Mouse (Mus musculus) liver, embryonic 12.5 days (tissue): ENCODE results near the gene Dpp6. TPM values are rescaled to one million over a fixed set of nuclear protein-coding genes. Genes with fewer than 3 reads are reported as not detected.

Experiments used
- ATAC-seq: fragments of 200-750 bp; cut with Nextera tagmentation; 2 replicates; pipeline ENCODE4 v1.8.0; 2017; ENCODE audit warnings: moderate number of reproducible peaks, mild to moderate bottlenecking, moderate library complexity
- H3K27ac ChIP-seq: fragments of 300-500 bp; sonication (generic); 2 replicates; pipeline ENCODE4 v1.5.1; 2016; ENCODE audit warnings: mild to moderate bottlenecking
- H3K27me3 ChIP-seq: fragments of 300-500 bp; sonication (generic); replicated peaks from 2 replicates; pipeline ENCODE4 v1.6.1; 2016; ENCODE audit warnings: mild to moderate bottlenecking, moderate library complexity
- H3K36me3 ChIP-seq: fragments of 300-500 bp; sonication (generic); 2 replicates; pipeline ENCODE4 v1.6.1; 2016; ENCODE audit warnings: mild to moderate bottlenecking, moderate library complexity
- H3K4me1 ChIP-seq: fragments of 300-500 bp; sonication (generic); 2 replicates; pipeline ENCODE4 v1.6.1; 2016
- H3K4me2 ChIP-seq: fragments of 300-500 bp; sonication (generic); 2 replicates; pipeline ENCODE4 v1.6.1; 2016; ENCODE audit warnings: mild to moderate bottlenecking, moderate library complexity
- H3K4me3 ChIP-seq: fragments of 300-500 bp; sonication (generic); 2 replicates; pipeline ENCODE4 v1.5.1; 2016; ENCODE audit warnings: mild to moderate bottlenecking, moderate library complexity
- H3K9ac ChIP-seq: fragments of 300-500 bp; sonication (generic); 2 replicates; pipeline ENCODE4 v1.6.1; 2016; ENCODE audit warnings: mild to moderate bottlenecking, moderate library complexity
- H3K9me3 ChIP-seq: fragments of 300-500 bp; sonication (generic); replicated peaks from 2 replicates; pipeline ENCODE4 v1.6.1; 2016; ENCODE audit warnings: mild to moderate bottlenecking, moderate library complexity
- WGBS: fragments of 180-500 bp; shearing (Covaris S2); methylation state at CpG from one replicate; pipeline ENCODE4 v1.1.7; 2016; ENCODE audit not compliant: insufficient replicate concordance; 5-methylcytosine and 5-hydroxymethylcytosine counted together
- polyA plus RNA-seq: library from polyadenylated mRNA; unstranded; fragments of >200 nt; fragmentation: Nextera tagmentation; extraction: Ambion mirVana; gene quantifications from 2 replicates; pipeline ENCODE4 v1.2.1, GENCODE M21; 2016

Gene Dpp6
- polyA plus RNA-seq, 1 experiment from 2014 or later, result 0.67 TPM

DNA sequence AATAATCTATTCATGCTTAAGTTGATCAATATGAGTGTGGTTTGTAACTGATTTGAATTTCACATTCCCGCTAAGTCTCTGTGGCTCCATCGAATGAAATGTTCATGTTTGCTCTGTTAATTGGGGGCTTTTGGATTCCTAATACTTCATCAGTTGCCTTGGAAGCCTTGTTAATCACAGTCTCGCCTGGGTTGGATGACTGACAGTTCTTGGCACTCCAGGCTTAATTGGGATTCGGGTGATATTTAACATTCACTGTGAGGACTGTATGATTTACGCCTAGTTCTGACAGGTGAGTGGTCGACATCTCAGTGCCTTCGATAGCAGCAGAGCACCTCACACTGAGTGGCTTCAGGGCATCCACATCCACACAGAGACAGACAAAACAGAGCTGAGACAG is 90.1 kb downstream of the Dpp6 start:
- H3K9me3 ChIP-seq, result no peaks in the 10 kb centered on the region
- H3K9ac ChIP-seq, result no peak overlapping the region
- no peak overlapping the region for H3K27ac ChIP-seq
- 66% methylated on average over 7 of the region's 7 CpGs for WGBS
- no peaks in the 10 kb centered on the region for H3K36me3 ChIP-seq
- no peaks in the 10 kb centered on the region for H3K4me1 ChIP-seq
- no peak overlapping the region for H3K4me2 ChIP-seq
- no peak overlapping the region for H3K4me3 ChIP-seq
- no peak for ATAC-seq
- H3K27me3 ChIP-seq, result peaks cover 19% of the 10 kb centered on the region

DNA sequence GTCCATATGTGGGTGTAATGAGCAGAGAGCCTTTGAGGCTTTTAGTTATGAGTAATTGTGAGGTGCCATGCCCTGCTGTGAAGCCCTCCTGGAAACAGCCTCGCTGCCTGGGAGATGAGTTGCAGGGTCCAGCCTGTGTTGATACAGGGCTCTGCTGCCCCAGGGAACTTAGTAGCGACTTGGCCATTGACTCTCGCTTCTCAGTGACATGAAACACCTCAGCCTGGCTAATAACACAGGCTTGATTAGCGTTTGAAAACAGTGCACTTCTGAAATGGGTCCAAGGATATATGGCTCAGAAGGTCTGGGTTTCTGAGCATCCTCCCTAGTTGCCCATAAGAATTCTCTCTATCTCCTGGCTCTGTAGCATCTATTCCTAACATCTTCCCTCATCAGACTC is 91.6 kb downstream of the Dpp6 start:
- no peak overlapping the region for H3K4me3 ChIP-seq
- ATAC-seq, result no peak
- H3K27ac ChIP-seq, result no peak overlapping the region
- no peaks in the 10 kb centered on the region for H3K36me3 ChIP-seq
- H3K9ac ChIP-seq, result no peak overlapping the region
- H3K27me3 ChIP-seq, result peaks cover 19% of the 10 kb centered on the region
- no peaks in the 10 kb centered on the region for H3K9me3 ChIP-seq
- 48% methylated on average over 4 of the region's 4 CpGs for WGBS
- no peak overlapping the region for H3K4me2 ChIP-seq
- no peaks in the 10 kb centered on the region for H3K4me1 ChIP-seq

DNA sequence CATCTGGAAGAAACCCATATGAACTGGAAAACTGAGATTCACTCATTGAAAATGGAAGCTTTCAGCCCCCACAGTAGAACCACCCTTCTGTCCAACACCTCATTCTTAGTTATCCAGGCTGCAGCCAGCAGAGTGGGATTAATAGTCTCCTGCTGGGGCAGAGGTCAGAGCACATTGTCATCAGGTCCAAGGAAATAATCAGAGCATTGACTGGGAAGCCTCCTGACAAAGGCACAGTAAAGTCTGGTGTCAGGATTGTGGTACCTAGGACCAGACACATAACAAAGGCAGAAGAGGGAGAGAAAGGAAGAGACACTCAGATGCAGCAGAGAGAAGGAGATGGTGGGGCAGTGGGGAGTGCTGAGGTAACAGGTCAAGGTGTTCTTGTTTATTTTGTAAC is 93.3 kb downstream of the Dpp6 start:
- Histone ChIP-seq H3K4me2 (no peak overlapping the region), H3K36me3 (no peaks in the 10 kb centered on the region), H3K4me1 (no peaks in the 10 kb centered on the region), H3K9ac (no peak overlapping the region), H3K27me3 (peaks cover 2% of the 10 kb centered on the region; the same call in 1 of the 2 replicates), H3K27ac (no peak overlapping the region), H3K9me3 (no peaks in the 10 kb centered on the region), H3K4me3 (no peak overlapping the region)
- no peak for ATAC-seq

DNA sequence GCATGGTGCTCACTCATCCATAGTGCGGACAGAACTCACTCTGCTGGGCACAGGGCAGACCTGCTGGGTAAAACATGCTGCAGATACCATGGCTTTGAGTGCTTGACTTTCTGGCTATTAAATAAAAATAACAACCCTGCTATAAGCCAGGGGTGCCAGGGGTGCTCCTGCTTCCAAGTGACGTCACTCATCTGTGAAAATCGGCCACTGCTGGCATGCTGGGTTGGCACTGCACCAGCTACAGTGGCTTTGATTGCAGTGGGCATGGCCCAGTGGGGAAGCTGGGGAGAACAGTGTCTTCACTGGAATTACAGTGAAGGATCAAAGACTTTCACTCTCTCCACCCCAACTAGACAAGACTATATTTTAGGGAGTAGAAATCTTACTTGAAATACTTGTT is 95.0 kb downstream of the Dpp6 start:
- Histone ChIP-seq H3K9ac (no peak overlapping the region), H3K27me3 (no peaks in the 10 kb centered on the region), H3K27ac (no peak overlapping the region), H3K4me3 (no peak overlapping the region), H3K4me1 (no peaks in the 10 kb centered on the region), H3K4me2 (no peak overlapping the region), H3K36me3 (no peaks in the 10 kb centered on the region), H3K9me3 (no peaks in the 10 kb centered on the region)
- WGBS, result 65% methylated on average over 3 of the region's 3 CpGs
- ATAC-seq, result no peak

DNA sequence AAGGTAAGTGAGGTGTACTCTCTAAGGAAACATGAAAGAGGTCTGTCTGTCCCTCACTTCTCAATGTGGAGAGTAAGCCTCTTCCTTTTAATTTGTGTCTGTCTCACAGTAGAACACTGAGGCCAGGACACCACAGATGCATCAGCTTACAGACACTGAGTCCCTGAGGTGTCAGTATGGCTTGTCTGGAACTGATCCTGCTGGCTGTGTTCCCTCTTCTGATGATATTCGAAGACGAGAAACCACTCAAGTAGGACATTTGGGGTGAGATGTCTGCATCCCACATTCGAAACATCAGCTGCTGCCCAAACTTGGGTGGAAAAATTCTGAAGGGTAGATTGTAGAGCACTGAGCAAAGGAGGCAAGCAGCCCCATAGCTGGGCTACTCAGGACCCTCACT is 101.8 kb downstream of the Dpp6 start:
- Histone ChIP-seq H3K4me2 (no peak overlapping the region), H3K27me3 (no peaks in the 10 kb centered on the region), H3K4me3 (no peak overlapping the region), H3K9me3 (no peaks in the 10 kb centered on the region), H3K9ac (no peak overlapping the region), H3K27ac (no peak overlapping the region), H3K4me1 (no peaks in the 10 kb centered on the region), H3K36me3 (no peaks in the 10 kb centered on the region)
- ATAC-seq, result no peak
- WGBS, result 70% methylated on average over 3 of the region's 3 CpGs

DNA sequence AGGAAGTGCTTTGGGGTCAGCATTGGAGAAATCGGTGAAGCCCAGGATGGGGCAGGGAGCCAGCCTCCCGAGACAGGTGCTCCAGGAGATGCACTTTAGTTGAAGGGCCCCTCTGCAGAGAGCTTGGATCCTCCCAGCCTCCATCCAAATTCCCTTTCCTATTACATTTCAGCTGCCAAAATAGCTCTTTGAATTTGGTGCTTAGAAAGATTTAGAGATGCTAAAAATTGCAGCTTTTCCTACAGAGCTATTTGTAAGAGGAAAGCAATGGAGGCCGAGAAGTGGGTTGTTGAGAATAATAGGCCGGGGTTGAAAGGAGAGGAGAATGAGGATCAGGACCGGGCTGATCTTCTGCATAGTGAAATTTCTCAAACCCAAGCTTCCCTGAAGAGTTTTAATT is 107.5 kb downstream of the Dpp6 start:
- Histone ChIP-seq H3K4me1 (no peaks in the 10 kb centered on the region), H3K9me3 (no peaks in the 10 kb centered on the region), H3K27me3 (no peaks in the 10 kb centered on the region), H3K9ac (no peak overlapping the region), H3K27ac (no peak overlapping the region), H3K36me3 (no peaks in the 10 kb centered on the region), H3K4me2 (no peak overlapping the region), H3K4me3 (no peak overlapping the region)
- 61% methylated on average over 5 of the region's 5 CpGs for WGBS
- ATAC-seq, result no peak

DNA sequence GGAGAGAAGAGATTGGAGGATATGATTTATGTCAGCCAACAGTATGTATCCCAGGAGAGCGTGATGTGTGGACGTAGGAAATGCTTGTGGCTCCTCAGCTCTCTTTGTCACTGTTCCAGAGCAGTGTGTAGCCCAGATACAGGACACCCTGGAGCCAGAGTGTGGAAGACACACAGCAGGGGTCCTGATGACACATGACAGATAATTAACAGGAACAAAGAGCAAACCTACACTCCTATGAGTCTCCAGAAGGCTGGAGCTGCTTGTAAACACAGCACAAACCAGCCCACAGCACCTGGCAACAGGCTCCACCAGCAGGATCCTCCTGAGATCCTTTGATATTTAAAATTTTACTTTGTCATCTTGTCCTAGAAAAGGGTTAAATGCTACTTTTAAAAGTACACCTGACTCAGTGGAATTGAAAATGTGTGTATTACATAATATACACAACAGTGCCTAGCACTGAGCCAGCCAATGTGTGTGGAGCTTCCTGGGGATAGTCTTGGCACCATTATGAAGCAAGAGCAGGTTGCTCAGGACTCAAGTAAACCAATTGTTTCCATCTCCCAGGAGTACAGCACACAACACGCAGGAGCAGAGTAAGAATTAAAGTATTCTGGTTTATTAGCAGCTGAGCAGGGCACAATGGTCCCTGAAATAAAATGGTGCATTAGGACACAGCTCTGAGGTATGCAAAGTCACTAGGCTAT is 115.6 kb downstream of the Dpp6 start:
- Histone ChIP-seq H3K36me3 (no peaks in the 10 kb centered on the region), H3K4me1 (no peaks in the 10 kb centered on the region), H3K9ac (no peak overlapping the region), H3K9me3 (no peaks in the 10 kb centered on the region), H3K4me2 (no peak overlapping the region), H3K4me3 (no peak overlapping the region), H3K27me3 (no peaks in the 10 kb centered on the region), H3K27ac (no peak overlapping the region)
- 48% methylated on average over 3 of the region's 3 CpGs for WGBS
- ATAC-seq, result no peak

DNA sequence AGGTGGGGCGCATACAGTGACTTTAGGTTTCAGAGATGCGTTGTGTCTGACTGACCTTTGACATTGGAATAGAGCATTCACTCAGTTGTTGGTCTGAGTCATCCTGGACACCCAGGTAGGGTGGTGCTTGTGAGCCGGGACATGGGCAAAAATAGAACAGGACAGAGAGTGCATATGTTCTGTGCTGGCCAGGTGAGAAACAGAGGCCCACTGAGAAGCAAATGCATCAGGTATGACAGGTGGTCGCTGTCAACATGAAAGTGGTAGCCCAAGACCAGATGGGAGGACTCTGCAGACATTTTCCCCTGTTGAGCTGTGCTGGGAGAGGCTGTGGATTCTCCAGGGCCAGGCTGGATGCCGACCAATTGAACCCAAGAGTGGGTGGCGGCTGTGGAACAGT is 117.9 kb downstream of the Dpp6 start:
- no peak overlapping the region for H3K27ac ChIP-seq
- H3K27me3 ChIP-seq, result no peaks in the 10 kb centered on the region
- H3K9ac ChIP-seq, result no peak overlapping the region
- ATAC-seq, result no peak
- H3K4me2 ChIP-seq, result no peak overlapping the region
- H3K4me1 ChIP-seq, result no peaks in the 10 kb centered on the region
- H3K9me3 ChIP-seq, result no peaks in the 10 kb centered on the region
- H3K36me3 ChIP-seq, result no peaks in the 10 kb centered on the region
- WGBS, result 60% methylated on average over 6 of the region's 6 CpGs
- H3K4me3 ChIP-seq, result no peak overlapping the region

DNA sequence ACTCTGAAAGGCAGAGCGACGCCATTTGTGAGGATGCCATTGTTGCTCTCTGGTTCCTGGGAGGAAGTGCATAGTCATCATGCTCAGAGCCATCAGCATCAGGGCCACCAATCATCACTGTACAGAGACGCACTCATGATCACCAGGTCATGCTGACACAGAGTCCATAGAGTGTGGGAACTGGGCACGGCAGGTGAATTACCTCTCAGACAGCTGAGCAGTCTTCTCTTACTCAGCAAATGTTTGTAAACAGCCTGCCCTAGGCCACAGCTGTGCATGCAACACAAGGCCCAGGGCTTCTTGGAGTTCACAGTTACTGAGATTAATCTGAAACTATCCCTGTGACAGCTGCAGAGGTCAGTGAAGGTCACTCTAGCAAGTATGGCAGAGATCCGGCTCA is 124.5 kb downstream of the Dpp6 start:
- Histone ChIP-seq H3K4me3 (no peak overlapping the region), H3K9me3 (no peaks in the 10 kb centered on the region), H3K4me2 (no peak overlapping the region), H3K4me1 (no peaks in the 10 kb centered on the region), H3K36me3 (no peaks in the 10 kb centered on the region), H3K9ac (no peak overlapping the region), H3K27ac (no peak overlapping the region), H3K27me3 (no peaks in the 10 kb centered on the region)
- no peak for ATAC-seq
- 71% methylated on average over 5 of the region's 5 CpGs for WGBS

DNA sequence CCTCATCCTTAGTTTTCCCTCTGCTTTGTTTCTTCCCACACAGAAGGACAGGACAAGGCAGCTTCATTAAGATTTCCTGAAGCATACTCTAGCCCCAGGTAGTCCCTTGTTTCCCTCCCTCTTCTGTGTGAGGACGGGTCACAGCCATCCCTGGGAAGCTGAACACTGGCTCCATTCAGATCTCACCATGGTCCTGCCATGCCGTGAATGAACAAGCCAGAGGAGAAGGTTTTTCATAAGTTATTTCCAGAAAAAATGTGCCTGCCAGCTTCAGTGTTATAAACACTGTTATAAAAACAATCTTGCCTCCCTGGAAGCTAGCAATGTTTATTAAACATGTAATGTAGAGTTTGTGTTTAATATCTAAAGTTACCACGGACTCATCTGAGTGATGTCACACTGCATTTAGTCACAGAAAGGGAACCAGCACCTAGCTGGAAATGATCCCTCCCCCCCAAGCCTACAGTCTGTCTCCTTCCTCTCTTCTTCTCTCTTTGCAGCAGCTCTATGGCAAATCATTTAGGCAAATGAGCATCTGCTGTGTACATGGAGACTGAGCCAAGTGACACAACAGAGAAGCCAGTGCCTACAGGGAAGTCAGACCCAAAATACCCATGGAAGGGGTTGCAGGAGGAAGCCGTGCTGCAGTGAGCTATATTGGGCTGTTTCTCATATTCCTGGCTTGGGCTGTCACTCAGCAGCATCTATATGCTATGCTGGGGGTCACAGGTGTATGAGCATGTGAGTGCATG is 128.3 kb downstream of the Dpp6 start:
- WGBS, result 48% methylated on average over 4 of the region's 4 CpGs
- H3K36me3 ChIP-seq, result no peaks in the 10 kb centered on the region
- ATAC-seq, result no peak
- H3K9ac ChIP-seq, result no peak overlapping the region
- no peaks in the 10 kb centered on the region for H3K27me3 ChIP-seq
- no peaks in the 10 kb centered on the region for H3K4me1 ChIP-seq
- H3K9me3 ChIP-seq, result no peaks in the 10 kb centered on the region
- no peak overlapping the region for H3K4me3 ChIP-seq
- H3K4me2 ChIP-seq, result no peak overlapping the region
- no peak overlapping the region for H3K27ac ChIP-seq

DNA sequence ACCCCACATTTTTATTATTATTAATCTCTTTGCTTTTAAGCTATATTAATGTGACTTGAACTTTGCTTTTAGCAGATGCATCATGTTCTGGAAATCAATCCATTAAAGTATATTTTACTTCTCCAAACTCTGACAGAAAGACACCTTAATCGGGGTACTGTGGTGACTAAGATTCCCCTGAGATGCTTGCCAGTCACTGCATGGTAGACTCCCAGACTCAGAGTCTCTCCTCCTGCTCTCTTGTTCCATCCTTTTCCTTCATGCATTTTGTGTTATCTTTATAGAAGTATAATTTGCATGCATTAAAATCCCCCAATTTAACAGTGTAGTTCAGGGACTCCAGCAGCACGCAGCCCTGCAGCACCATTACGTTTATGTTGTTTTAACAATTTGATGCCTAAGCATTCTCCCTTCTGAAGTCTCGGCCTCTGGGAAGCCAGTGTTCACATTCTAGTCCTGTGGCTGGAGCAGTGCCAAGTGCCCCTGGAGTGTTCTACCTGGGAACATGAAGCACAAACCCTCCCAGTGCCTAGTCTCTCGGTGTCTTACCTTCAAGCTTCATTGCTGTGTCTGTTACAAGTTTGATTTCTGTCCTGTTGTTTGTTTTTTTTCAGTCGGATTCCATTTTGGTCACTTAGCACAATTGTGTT is 153.1 kb downstream of the Dpp6 start:
- Histone ChIP-seq H3K27ac (no peak overlapping the region), H3K36me3 (no peaks in the 10 kb centered on the region), H3K4me1 (no peaks in the 10 kb centered on the region), H3K9me3 (no peaks in the 10 kb centered on the region), H3K4me2 (no peak overlapping the region), H3K27me3 (no peaks in the 10 kb centered on the region), H3K4me3 (no peak overlapping the region), H3K9ac (no peak overlapping the region)
- no peak for ATAC-seq
- 65% methylated on average over 6 of the region's 6 CpGs for WGBS

DNA sequence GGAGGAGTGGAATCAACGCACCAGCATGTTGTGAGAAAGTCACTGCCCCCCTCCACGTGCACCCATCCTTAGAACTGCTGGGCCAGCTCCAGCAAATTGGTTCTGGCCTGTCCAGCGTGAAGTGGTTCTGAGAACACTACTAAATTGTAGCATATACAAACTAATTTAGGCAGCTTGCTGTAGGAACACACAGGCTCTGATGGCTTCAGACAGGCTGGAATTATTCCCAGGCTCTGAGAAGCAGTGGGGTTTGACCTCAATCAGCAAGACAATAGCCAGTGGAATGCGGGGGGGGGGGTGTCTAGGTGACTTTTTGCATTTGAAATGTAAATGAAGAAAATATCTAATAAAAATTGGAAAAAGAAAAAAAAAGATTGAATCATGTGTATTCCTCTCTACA is 156.2 kb downstream of the Dpp6 start:
- Histone ChIP-seq H3K4me2 (no peak overlapping the region), H3K4me3 (no peak overlapping the region), H3K4me1 (no peaks in the 10 kb centered on the region), H3K27ac (no peak overlapping the region), H3K9ac (no peak overlapping the region), H3K27me3 (no peaks in the 10 kb centered on the region), H3K9me3 (no peaks in the 10 kb centered on the region), H3K36me3 (no peaks in the 10 kb centered on the region)
- ATAC-seq, result no peak
- WGBS, result 42% methylated on average over 4 of the region's 4 CpGs
